Mouse (Mus musculus): ENCODE measurements at regions not wholly inside any gene's neighbourhood (a gene's known extent, or its start where the extent isn't known, plus 50 kb on each side); places are given as distances from the start of the nearest gene placed in this dataset.

- TF ChIP-seq CEBPB (IDR thresholded peaks at IDR 0.05; ENCODE audit: low read depth) (no peak), FOSL1 (IDR thresholded peaks at IDR 0.05; ENCODE audit: insufficient read depth, low read length, poor library complexity, severe bottlenecking) (no peak), USF1 (IDR thresholded peaks at IDR 0.05; ENCODE audit: low read depth) (no peak), MAX (IDR thresholded peaks at IDR 0.05) (no peak), MYOG (IDR thresholded peaks at IDR 0.05; ENCODE audit: control insufficient read depth, extremely low read depth, insufficient read length) (no peak), MYOD1 (IDR thresholded peaks at IDR 0.05; ENCODE audit: control insufficient read depth, insufficient read length, low read depth) (no peak), CTCF (IDR thresholded peaks at IDR 0.05; ENCODE audit: control insufficient read depth, insufficient read depth, insufficient read length) (no peak)
- no peaks in the 10 kb centered on the region for H3K79me3 ChIP-seq (ENCODE audit: low read depth)
- H3K4me3 ChIP-seq (ENCODE audit: insufficient read depth, poor library complexity, severe bottlenecking) = no peak overlapping the region
- no peaks in the 10 kb centered on the region for H3K36me3 ChIP-seq (ENCODE audit: control insufficient read depth, insufficient read depth)
- H3K79me2 ChIP-seq (ENCODE audit: control insufficient read depth, insufficient read depth) = no peaks in the 10 kb centered on the region
- H3K27me3 ChIP-seq (ENCODE audit: control insufficient read depth, insufficient read depth, insufficient read length) = no peaks in the 10 kb centered on the region
- H3ac ChIP-seq (ENCODE audit: control insufficient read depth, insufficient read length, low read depth) = no peak overlapping the region
Observed at GRCm38 (mm10) chr15:69387466-69387865, 2886.8 kb upstream of the Lrrc6 start.

DNA sequence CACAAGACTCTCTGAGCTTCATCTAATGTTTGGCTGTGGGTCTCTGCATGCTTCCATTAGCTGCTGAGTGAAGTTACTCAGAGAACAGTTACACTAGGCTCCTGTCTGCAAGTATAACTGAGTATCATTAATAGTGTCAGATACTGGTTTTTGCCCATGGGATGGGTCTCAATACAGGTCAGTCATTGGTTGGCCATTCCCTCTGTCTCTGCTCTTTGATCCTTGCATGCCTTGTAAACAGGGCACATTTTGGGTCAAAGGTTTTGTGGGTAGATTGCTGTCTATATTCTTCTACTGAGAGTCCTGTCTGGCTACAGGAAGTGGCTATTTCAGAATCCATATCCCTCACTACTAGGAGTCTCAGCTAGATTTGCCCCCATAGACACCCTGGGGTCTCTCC is 2864.7 kb upstream of the Lrrc6 start:
- TF ChIP-seq CTCF (IDR thresholded peaks at IDR 0.05; ENCODE audit: control insufficient read depth, insufficient read depth, insufficient read length) (no peak), USF1 (IDR thresholded peaks at IDR 0.05; ENCODE audit: low read depth) (no peak), MYOD1 (IDR thresholded peaks at IDR 0.05; ENCODE audit: control insufficient read depth, insufficient read length, low read depth) (no peak), FOSL1 (IDR thresholded peaks at IDR 0.05; ENCODE audit: insufficient read depth, low read length, poor library complexity, severe bottlenecking) (no peak), MAX (IDR thresholded peaks at IDR 0.05) (no peak), MYOG (IDR thresholded peaks at IDR 0.05; ENCODE audit: control insufficient read depth, extremely low read depth, insufficient read length) (no peak)
- no peaks in the 10 kb centered on the region for H3K27me3 ChIP-seq (ENCODE audit: control insufficient read depth, insufficient read depth, insufficient read length)
- no peaks in the 10 kb centered on the region for H3K36me3 ChIP-seq (ENCODE audit: control insufficient read depth, insufficient read depth)
- no peak overlapping the region for H3K4me3 ChIP-seq (ENCODE audit: insufficient read depth, poor library complexity, severe bottlenecking)
- H3K79me2 ChIP-seq (ENCODE audit: control insufficient read depth, insufficient read depth) = no peaks in the 10 kb centered on the region
- no peaks in the 10 kb centered on the region for H3K79me3 ChIP-seq (ENCODE audit: low read depth)
- H3ac ChIP-seq (ENCODE audit: control insufficient read depth, insufficient read length, low read depth) = no peak overlapping the region

DNA sequence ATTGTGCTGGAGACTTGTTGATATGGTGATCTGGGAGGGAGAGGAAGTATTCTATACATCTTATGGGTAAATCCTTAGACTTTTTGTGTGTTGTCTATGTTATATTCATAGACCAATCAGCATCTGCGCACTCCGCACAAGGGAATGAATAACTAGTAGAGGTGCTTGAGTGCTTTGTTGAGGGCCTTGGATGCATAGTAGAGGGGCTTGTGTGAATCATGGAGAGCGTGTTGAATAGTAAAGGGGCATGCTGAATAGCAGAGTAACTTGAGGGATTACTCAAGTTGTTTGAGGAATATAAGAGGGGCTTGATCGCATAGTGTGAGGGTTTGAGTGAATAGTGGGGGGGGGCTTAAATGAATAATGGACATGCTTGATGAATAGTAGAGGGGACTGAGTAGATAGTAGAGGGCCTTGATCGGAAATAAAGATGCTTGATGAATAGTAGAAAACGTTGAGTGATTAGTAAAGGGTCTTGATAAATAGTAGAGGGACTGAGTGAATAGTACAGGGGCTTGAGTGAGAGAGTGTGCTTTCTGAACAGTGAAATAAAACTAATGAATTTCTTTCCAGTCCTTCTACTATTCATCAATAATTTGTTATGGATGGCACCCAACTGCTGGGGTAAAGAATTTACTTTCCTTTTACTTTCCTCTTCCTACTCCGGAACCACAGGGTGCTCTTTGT is 2849.5 kb upstream of the Lrrc6 start:
- Histone ChIP-seq H3K4me3 (ENCODE audit: insufficient read depth, poor library complexity, severe bottlenecking) (no peak overlapping the region), H3K27me3 (ENCODE audit: control insufficient read depth, insufficient read depth, insufficient read length) (no peaks in the 10 kb centered on the region), H3K36me3 (ENCODE audit: control insufficient read depth, insufficient read depth) (no peaks in the 10 kb centered on the region), H3K79me3 (ENCODE audit: low read depth) (no peaks in the 10 kb centered on the region), H3ac (ENCODE audit: control insufficient read depth, insufficient read length, low read depth) (no peak overlapping the region), H3K79me2 (ENCODE audit: control insufficient read depth, insufficient read depth) (no peaks in the 10 kb centered on the region)
- TF ChIP-seq MYOD1 (IDR thresholded peaks at IDR 0.05; ENCODE audit: control insufficient read depth, insufficient read length, low read depth) = no peak
- no peak for TF ChIP-seq CEBPB (IDR thresholded peaks at IDR 0.05; ENCODE audit: low read depth)
- TF ChIP-seq USF1 (IDR thresholded peaks at IDR 0.05; ENCODE audit: low read depth) = no peak
- no peak for TF ChIP-seq FOSL1 (IDR thresholded peaks at IDR 0.05; ENCODE audit: insufficient read depth, low read length, poor library complexity, severe bottlenecking)
- no peak for TF ChIP-seq MYOG (IDR thresholded peaks at IDR 0.05; ENCODE audit: control insufficient read depth, extremely low read depth, insufficient read length)
- no peak for TF ChIP-seq CTCF (IDR thresholded peaks at IDR 0.05; ENCODE audit: control insufficient read depth, insufficient read depth, insufficient read length)
- TF ChIP-seq MAX (IDR thresholded peaks at IDR 0.05) = no peak

- no peaks in the 10 kb centered on the region for H3K36me3 ChIP-seq (ENCODE audit: control insufficient read depth, insufficient read depth)
- no peak overlapping the region for H3ac ChIP-seq (ENCODE audit: control insufficient read depth, insufficient read length, low read depth)
- no peaks in the 10 kb centered on the region for H3K79me3 ChIP-seq (ENCODE audit: low read depth)
- no peaks in the 10 kb centered on the region for H3K27me3 ChIP-seq (ENCODE audit: control insufficient read depth, insufficient read depth, insufficient read length)
- no peak overlapping the region for H3K4me3 ChIP-seq (ENCODE audit: insufficient read depth, poor library complexity, severe bottlenecking)
- no peaks in the 10 kb centered on the region for H3K79me2 ChIP-seq (ENCODE audit: control insufficient read depth, insufficient read depth)
- TF ChIP-seq USF1 (IDR thresholded peaks at IDR 0.05; ENCODE audit: low read depth) (no peak), CEBPB (IDR thresholded peaks at IDR 0.05; ENCODE audit: low read depth) (no peak), MYOD1 (IDR thresholded peaks at IDR 0.05; ENCODE audit: control insufficient read depth, insufficient read length, low read depth) (no peak), FOSL1 (IDR thresholded peaks at IDR 0.05; ENCODE audit: insufficient read depth, low read length, poor library complexity, severe bottlenecking) (no peak), CTCF (IDR thresholded peaks at IDR 0.05; ENCODE audit: control insufficient read depth, insufficient read depth, insufficient read length) (no peak), MYOG (IDR thresholded peaks at IDR 0.05; ENCODE audit: control insufficient read depth, extremely low read depth, insufficient read length) (no peak), MAX (IDR thresholded peaks at IDR 0.05) (no peak)
Observed at GRCm38 (mm10) chr15:69346065-69346464, 2845.4 kb upstream of the Lrrc6 start.

- H3K79me3 ChIP-seq (ENCODE audit: low read depth) = no peaks in the 10 kb centered on the region
- no peak overlapping the region for H3K4me3 ChIP-seq (ENCODE audit: insufficient read depth, poor library complexity, severe bottlenecking)
- H3ac ChIP-seq (ENCODE audit: control insufficient read depth, insufficient read length, low read depth) = no peak overlapping the region
- H3K36me3 ChIP-seq (ENCODE audit: control insufficient read depth, insufficient read depth) = no peaks in the 10 kb centered on the region
- TF ChIP-seq USF1 (IDR thresholded peaks at IDR 0.05; ENCODE audit: low read depth) = no peak
- no peak for TF ChIP-seq CEBPB (IDR thresholded peaks at IDR 0.05; ENCODE audit: low read depth)
- no peak for TF ChIP-seq FOSL1 (IDR thresholded peaks at IDR 0.05; ENCODE audit: insufficient read depth, low read length, poor library complexity, severe bottlenecking)
- TF ChIP-seq MYOD1 (IDR thresholded peaks at IDR 0.05; ENCODE audit: control insufficient read depth, insufficient read length, low read depth) = no peak
- no peak for TF ChIP-seq MYOG (IDR thresholded peaks at IDR 0.05; ENCODE audit: control insufficient read depth, extremely low read depth, insufficient read length)
- TF ChIP-seq CTCF (IDR thresholded peaks at IDR 0.05; ENCODE audit: control insufficient read depth, insufficient read depth, insufficient read length) = no peak
- TF ChIP-seq MAX (IDR thresholded peaks at IDR 0.05) = no peak
- H3K79me2 ChIP-seq (ENCODE audit: control insufficient read depth, insufficient read depth) = no peaks in the 10 kb centered on the region
- H3K27me3 ChIP-seq (ENCODE audit: control insufficient read depth, insufficient read depth, insufficient read length) = no peaks in the 10 kb centered on the region
Observed at GRCm38 (mm10) chr15:69342759-69343158, 2842.0 kb upstream of the Lrrc6 start.

All from C2C12 (cell line).